Mouse (Mus musculus) lung, adult 2 months (tissue): Measurements from ENCODE around the gene Zfp985.
"Not testable (repeated sequence)": the region's sequence is repeated elsewhere in the genome, so short reads cannot be mapped to it uniquely, and the experiment has no call there.

Experiments
- CTCF ChIP-seq: fragments of 200-500 bp; IDR thresholded peaks from 2 replicates; pipeline ENCODE4 v1.5.1; 2011; ENCODE audit warnings: mild to moderate bottlenecking, low read length, control low read depth; ENCODE audit not compliant: insufficient read depth
- POLR2A ChIP-seq: fragments of 200-500 bp; IDR thresholded peaks from 2 replicates; pipeline ENCODE4 v1.6.1; 2011; ENCODE audit warnings: low read depth, mild to moderate bottlenecking, control low read depth, low read length, borderline replicate concordance; ENCODE audit errors: extremely low read depth

- not testable (repeated sequence) for TF ChIP-seq CTCF, POLR2A
These were observed 41.6 kb downstream of the Zfp985 start for GRCm38 (mm10) chr4:147594630-147595029.
